Mouse (Mus musculus) cerebral cortex, adult 2 months (tissue): ENCODE data around the gene Traf5.

Experiments
- WGBS: fragments of 180-500 bp; shearing (Covaris S2); methylation state at CpG from one replicate; pipeline ENCODE4 v1.1.7; 2018; 5-methylcytosine and 5-hydroxymethylcytosine counted together

The Traf5 gene

DNA sequence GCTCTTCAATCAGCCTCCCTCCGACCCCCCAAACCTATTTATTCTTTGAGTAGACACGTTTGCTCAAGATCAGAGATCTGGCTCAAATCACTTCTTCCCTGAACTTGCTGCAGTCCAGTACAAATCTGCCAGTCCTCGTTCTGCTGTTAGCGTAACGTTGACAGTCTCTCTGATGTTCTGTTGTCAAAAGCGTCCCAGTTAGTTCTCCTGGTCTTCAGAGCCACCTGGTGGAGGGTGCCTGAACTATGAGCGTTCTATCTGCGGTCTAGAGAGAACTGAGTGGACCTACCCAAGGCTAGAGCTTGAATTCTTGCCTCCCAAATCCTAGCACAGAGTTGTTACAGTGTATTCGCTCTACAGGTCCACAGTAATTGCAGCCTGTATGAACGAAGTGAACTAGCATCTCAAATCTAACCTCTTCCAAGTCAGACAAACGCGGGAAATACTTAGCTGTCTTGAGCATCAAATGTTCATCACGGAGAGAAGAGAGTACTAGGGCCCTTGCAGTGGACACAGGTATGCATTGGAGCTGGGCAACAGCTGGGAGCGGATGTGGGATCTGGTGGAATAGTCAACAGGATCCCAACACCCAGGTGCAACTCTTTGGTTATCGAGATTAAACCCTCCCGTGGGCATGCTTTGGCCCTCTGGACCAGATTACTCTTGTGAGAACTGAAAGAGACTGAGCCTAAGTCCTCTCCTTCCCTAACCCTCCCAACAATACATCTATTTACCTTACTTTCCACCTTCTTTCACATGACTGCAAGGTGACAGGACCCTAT lies 711 bp upstream of the Traf5 start:
- 31% methylated on average over 16 of the region's 16 CpGs for WGBS

DNA sequence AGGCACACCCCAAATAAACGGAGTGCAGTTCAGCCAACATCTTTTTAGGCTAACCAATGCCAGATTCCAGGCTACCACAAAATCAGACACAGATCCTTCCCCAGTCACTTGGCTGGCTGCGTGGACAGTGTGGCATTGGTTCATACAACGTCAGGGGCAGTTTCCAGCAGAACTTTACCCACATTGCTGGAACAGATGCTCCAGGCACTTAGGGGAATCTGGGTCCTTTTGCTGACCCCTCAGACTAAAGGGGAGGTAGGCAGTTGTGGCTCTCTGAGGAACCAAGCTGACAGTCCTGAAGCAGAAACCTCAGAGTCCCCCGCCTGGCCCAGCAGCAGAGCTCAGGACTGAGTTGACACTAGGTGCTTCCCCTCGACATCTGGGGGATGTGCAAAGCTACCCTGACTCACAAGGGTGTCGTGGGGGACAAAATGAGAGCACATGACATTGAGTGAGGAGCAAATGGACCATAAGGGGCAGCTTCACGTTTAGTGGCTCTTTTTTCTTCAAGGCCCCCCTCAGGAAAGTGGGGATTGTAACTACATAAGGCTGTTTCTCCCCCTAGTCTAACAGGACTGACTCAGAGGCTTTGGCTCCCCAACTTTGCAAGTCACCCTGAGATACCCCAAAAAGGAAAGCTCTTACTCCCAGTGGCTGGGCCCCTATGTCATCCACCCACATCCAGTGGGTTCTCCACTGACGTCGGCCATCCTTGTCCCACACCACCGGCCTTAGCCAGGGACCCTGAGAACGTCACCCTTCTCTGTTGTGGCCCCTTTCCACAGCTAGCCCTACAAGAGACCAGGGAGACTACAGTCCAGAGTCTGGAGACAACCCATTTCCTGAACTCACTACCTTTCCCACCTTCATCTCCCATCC lies 1.4 kb downstream of the Traf5 start:
- WGBS = 63% methylated on average over 11 of the region's 11 CpGs

GRCm38 (mm10) chr1:192090281-192090680 lies 2.1 kb downstream of the Traf5 start:
- WGBS = 71% methylated on average over 3 of the region's 3 CpGs

- 80% methylated on average over 9 of the region's 9 CpGs for WGBS
Measured at GRCm38 (mm10) chr1:192089208-192090166, 2.9 kb downstream of the Traf5 start.

GRCm38 (mm10) chr1:192088011-192088410 lies 4.3 kb downstream of the Traf5 start:
- WGBS = 65% methylated on average over 4 of the region's 4 CpGs

GRCm38 (mm10) chr1:192087098-192087497 lies 5.3 kb downstream of the Traf5 start:
- WGBS = 90% methylated on average over 4 of the region's 4 CpGs

DNA sequence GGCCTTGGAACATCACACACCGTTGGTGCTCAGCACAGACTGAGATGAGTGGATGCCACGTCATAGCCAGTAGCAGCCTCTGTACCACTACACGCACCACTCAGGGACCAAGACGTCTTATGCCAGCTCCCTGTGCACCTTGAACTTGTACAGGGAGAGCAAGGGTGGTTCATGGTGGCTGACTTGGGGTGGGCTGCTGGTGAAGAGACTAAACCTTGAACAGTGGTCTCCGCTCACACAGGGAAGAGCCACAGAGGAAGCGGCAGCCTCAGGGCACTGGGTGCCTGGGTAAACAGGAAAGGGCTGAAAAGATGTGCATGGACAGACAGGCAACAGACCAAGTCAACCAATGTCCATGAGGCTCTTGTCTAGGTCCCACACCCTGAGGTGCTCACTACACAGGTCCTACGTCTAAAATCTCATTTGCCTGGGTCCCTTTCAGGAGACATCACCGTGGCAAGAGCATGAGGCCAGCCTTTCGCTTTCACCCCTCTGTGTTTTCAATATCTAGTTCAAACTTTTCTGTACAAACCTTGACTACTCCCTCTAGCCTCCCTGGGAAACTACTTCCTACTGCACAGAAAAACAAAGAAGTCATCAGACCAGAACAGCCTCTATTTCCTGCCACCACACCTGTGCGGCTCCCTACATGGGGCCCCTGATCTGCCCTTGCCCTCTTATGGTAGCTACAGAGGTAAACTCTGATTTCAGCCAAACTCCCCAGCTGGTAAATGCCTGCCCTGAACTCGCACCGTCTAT lies 5.9 kb downstream of the Traf5 start:
- WGBS = 84% methylated on average over 12 of the region's 12 CpGs

DNA sequence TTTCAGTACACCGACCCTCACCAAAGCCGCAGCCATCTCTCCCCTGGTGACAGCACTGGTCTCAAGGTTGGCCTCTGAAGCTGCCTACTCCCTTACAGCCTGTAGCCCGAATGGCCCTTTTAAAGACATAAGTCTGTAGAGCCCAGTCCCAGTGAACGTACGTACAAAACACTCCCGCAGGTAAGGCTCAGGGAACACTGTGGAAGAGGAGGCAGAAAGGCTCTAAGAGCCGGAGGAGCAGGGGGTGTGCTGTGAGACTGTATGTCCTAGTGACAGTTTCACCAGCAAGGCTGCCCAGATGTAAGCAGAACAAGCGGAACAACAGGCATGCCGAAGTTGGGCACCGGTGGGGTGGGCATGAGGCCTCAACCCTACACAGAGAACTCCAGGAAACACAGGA lies 7.1 kb downstream of the Traf5 start:
- 95% methylated on average over 10 of the region's 10 CpGs for whole genome bisulfite sequencing

DNA sequence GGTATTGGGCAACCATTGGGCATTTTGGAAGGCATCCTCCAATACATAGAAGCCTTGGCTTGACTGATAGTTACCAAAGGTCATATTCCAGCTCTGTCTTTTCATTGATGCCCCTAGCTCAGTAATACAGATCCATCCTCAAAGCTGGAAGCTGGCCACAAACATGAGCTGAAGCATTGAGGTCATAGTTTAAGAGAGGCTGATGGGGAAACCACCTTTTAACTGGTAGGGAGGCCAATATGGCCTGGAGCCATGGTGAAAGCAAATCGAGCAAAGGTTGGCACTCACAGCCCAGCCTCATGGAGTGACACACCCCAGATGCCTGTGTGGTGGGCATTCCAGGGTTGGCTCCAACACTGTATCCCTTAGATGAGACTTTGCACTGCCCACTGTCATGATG lies 9.7 kb downstream of the Traf5 start:
- WGBS = 80% methylated on average over 1 of the region's 1 CpGs

- WGBS = 95% methylated on average over 2 of the region's 2 CpGs
Measured at GRCm38 (mm10) chr1:192081129-192081528, 11.2 kb downstream of the Traf5 start.

GRCm38 (mm10) chr1:192079121-192079520 lies 13.2 kb downstream of the Traf5 start:
- 81% methylated on average over 1 of the region's 1 CpGs for WGBS

- 61% methylated on average over 3 of the region's 3 CpGs for WGBS
Measured at GRCm38 (mm10) chr1:192078406-192078805, 14.0 kb downstream of the Traf5 start.

GRCm38 (mm10) chr1:192076101-192076500 lies 16.3 kb downstream of the Traf5 start:
- 71% methylated on average over 4 of the region's 4 CpGs for WGBS

DNA sequence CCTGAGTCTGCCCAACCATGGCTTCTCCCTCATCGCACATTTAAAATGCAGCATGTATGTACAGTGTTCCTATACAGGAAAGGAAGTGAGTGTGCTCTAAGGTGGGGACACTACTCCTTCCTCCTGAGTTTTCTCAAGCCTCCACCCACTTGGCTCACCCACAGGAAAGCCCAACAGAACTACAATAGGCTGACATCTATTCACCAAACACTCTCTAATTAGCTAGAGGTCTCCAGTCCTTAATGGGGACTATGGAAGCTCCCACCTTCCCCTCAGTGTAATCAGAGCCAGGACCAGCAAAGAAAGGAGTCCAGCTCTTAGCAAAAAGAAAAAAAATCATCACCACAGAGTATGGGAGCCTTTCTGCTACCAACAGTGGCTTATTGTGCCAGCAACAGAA lies 17.5 kb downstream of the Traf5 start:
- 56% methylated on average over 1 of the region's 1 CpGs for WGBS

DNA sequence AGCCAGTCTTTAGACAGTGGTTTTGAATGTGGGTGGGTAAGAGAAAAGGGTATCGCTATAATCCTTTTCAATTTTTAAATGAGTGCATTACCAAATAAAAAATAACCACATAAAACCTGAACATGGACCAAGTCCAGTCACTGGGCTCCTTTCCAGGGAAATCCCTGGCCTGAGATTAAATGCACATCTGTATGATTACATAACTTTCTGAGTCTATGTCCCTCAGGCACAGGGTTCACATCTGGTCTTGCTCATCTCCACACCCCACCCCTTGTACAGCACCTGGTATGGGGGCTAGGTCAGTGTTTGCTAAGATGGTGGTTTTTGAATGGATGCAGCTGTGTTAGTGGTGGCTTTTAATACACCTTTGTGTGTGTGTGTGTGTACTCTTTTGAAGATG lies 19.9 kb downstream of the Traf5 start:
- 81% methylated on average over 1 of the region's 1 CpGs for WGBS

- WGBS = 41% methylated on average over 3 of the region's 3 CpGs
Measured at GRCm38 (mm10) chr1:192070618-192071051, 21.7 kb downstream of the Traf5 start.

- WGBS = 32% methylated on average over 13 of the region's 13 CpGs
Measured at GRCm38 (mm10) chr1:192069971-192070591, 22.3 kb downstream of the Traf5 start.

- WGBS = 79% methylated on average over 2 of the region's 2 CpGs
Measured at GRCm38 (mm10) chr1:192068188-192068587, 24.2 kb downstream of the Traf5 start.

DNA sequence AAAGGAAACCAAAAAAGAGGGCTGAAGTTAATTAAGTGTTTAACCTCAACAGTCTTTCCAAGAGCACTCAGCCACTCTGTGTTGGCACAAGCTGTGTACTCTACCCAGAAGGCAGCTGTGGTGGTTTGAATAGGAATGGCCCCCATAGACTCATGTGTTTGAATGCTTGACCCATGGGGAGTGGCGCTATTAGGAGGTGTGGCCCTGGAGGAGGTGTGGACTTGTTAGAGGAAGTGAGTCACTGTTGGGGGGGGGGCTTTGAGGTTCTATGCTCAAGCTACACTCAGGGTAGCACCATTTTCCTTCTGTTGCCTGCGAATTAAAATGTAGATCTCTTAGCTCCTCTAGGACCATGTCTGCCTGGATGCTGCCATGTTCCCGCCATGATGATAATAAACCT lies 25.4 kb downstream of the Traf5 start:
- 98% methylated on average over 3 of the region's 3 CpGs for WGBS

DNA sequence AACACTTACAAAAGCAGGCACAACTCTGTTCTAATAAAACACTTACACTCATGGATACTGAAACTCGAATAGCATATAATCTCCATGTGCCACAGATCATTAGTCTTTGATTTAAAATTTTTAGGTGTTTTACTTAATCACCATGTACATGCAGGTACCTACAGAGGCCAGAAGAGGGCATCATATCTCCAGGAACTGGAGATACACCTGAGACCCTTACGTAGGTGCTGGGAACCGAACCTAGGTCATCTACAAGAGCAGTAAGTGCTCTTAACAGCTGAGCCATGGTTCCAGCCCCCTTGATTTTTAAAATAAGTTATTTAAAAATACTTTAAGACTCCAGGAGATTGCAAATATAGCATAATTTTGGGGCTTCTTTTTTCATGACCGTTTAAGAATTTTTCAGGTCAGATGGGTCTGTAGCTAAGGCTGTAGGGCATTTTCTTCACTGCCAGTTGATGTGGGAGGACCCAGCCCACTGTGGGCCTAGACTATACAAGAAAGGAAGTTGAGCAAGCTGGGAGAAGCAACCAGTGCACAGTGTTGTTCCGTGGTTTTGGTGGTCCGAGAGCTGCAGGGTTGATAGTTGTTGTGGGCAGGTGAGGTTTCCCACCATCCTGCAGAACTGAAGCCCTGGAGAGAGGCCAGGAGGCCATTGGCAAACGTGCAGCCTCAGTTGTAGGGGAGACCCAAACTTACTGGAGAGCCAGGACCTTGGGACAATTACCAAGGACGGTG lies 29.0 kb downstream of the Traf5 start:
- 83% methylated on average over 8 of the region's 8 CpGs for WGBS
